Mouse (Mus musculus) T-helper 17 cell (primary cell): ENCODE results near the gene Zfyve28.

Source experiments
- in situ Hi-C, 2 experiments: fragments of 300-600 bp; cut with MboI, MseI; formaldehyde crosslinking; loops; 1 replicate in 1 of 2; 2 replicates in 1 of 2; pipeline ENCODE4 v1.15.1; 2025; ENCODE audit warnings: high pct_unique_total_duplicates in 2 of 2

The Zfyve28 gene

GRCm38 (mm10) chr5:34183156-34183880 lies 104.9 kb downstream of the Zfyve28 start:
- in situ Hi-C loops = no loop called here

DNA sequence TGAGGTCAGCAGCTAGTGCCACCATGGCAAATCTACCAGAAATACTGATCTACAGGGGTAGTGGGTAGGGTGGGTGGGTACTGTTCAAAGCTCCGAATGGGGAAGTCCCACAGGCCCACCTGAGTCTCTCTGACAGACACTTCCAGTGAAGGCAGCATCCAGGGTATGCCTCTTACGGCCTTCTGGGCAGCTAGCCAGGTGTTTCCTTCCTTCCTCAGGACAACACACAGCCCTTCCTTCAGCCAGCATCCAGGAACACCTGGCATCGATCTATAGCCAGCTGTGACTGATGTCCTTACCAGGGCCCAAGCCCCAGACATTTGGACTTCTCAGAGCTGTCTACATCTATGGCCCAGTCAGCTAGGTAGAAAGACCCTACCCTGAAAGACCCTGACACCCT lies 105.8 kb downstream of the Zfyve28 start:
- in situ Hi-C loops = no loop called here

GRCm38 (mm10) chr5:34177821-34178220 lies 110.4 kb downstream of the Zfyve28 start:
- in situ Hi-C loops = no loop called here

DNA sequence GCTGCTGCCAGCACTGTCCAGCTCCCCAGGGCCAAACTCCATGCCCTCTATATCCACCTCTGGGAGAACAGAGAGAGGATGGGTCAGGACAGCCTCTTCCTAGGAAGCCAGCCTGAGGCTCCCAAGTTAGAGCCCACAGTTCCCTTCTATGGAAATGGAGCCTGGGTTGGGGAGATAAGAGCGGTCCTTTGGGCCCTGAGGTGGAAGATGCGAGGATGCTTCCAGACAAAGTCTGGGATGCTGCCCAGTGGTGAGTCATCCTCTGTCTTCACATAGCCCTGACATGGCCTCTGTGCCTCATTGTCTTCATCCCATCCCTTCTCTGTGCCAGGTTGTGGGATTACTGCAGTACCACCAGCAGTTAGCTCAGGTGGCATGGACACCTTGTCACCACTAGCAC lies 111.2 kb downstream of the Zfyve28 start:
- in situ Hi-C loops = no loop called here

- in situ Hi-C loops = no loop called here
Observed at GRCm38 (mm10) chr5:34176691-34177090, 111.6 kb downstream of the Zfyve28 start.

DNA sequence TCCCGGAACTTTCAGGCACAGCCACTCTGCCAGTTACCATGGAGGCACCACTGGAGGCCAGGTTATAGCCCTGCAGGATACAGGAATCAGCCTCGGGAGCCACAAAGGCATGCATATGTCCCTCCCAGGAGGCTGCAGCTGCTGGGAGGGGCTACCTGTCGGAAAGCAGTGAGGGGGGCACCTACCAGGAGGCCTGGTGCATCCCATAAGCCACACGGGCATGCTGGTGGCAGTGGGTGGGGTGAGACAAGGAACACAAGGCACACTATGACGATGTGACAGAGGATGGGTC lies 112.9 kb downstream of the Zfyve28 start:
- in situ Hi-C loops = no loop called here

- in situ Hi-C loops = no loop called here
Observed at GRCm38 (mm10) chr5:34174550-34175402, 113.5 kb downstream of the Zfyve28 start.

GRCm38 (mm10) chr5:34174021-34174420 lies 114.2 kb downstream of the Zfyve28 start:
- in situ Hi-C loops = no loop called here

DNA sequence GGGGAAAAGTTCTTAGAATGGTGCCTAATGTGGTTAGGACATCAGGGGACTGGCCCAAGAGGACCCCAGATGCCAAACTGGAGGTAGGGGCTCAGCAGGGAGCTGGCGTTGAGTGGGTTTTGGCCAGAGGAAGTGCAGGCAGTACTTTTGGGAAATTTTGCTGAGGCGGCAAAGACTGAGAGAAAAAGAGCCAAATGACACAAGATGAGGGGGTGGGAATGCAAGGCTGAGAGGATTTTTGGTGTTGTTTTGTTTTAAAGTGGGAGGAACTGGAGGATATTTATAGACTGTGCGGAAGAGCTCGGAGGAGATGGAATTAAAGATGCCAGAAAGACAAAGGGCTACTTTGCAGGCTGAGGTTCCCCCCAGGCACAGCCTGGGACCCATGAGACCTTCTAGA lies 117.5 kb downstream of the Zfyve28 start:
- in situ Hi-C loops = no loop called here

GRCm38 (mm10) chr5:34169954-34170353 lies 118.3 kb downstream of the Zfyve28 start:
- in situ Hi-C loops = no loop called here

- in situ Hi-C loops = no loop called here
Observed at GRCm38 (mm10) chr5:34168950-34169891, 119.0 kb downstream of the Zfyve28 start, which contains the start of the genes Poln and Haus3. Gene Poln, minus strand, starts transcription at chr5:34169448. Gene Haus3, minus strand, starts transcription at chr5:34169527.

GRCm38 (mm10) chr5:34167857-34168256 lies 120.4 kb downstream of the Zfyve28 start:
- in situ Hi-C loops = no loop called here

- in situ Hi-C loops = no loop called here
Observed at GRCm38 (mm10) chr5:34165793-34166192, 122.5 kb downstream of the Zfyve28 start.

DNA sequence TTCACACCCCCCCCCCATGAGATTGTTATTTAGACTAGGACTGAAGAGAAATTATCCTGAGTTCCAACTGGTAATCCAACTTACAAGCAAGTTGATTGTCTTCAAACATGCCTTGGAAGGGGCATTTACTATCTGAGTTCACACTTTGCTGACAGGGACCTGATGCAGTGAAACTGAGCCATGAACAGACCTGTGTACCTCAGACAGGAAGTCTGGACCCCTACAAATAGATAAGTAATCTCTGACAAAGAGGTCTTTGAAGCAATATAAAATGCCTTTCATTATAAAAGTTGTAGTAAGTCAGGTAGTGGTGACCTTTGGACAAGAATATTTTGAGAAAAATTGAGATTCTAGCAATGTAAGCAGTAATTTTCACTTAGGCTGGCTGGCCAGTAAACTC lies 139.8 kb downstream of the Zfyve28 start:
- in situ Hi-C loops = no loop called here

DNA sequence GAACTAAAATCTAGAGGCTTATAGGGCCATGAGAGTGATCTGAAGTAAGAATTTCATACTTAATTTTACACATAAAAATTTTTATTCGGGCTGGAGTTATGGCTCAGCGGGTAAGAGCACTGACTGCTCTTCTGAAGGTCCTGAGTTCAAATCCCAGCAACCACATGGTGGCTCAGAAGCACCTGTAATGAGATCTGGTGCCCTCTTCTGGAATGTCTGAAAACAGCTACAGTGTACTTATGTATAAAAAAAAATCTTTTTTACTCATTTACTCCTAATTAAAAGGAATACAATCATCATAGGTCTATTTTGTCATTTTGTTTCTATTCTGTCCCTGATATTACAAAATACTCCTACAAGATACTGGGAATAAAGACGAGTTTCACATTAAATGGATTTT lies 140.7 kb downstream of the Zfyve28 start:
- in situ Hi-C loops = no loop called here
